ENCODE assay signal across 8 mouse cellular contexts in genomic region chr9:107963700-107964099, GRCm38 (mm10). TPM values are rescaled to one million over a fixed set of nuclear protein-coding genes. Genes with fewer than 3 reads are reported as not detected.
DNase-seq lines count a peak whose midpoint lies in the region; ATAC-seq and TF ChIP-seq lines count a peak whose summit lies in the region.

No protein-coding gene starts in this region.

- intact Hi-C loops in left cerebral cortex, adult 2 months (cut with DNase I) = loop anchor here (1.0 to 5.0 kb wide), 5 partner anchors 23 to 104 kb away; partner anchors contain the start of gene Amigo3
- intact Hi-C loops in left cerebral cortex, postnatal 25 days (cut with DNase I) = loop anchor here (1.0 to 5.0 kb wide), 4 partner anchors 23 to 104 kb away; partner anchors contain the start of gene Amigo3

- H3K4me1 ChIP-seq in forebrain, postnatal 0 days (ENCODE audit: insufficient read depth) = peaks cover 17% of the 10 kb centered on the region
- H3K4me1 ChIP-seq in hindbrain, embryonic 13.5 days (replicated peaks) = peaks cover 17% of the 10 kb centered on the region
- H3K4me1 ChIP-seq in spleen, adult 2 months (ENCODE audit: control insufficient read depth, insufficient read depth, insufficient read length) = no peaks in the 10 kb centered on the region

- no peak overlapping the region for H3K9ac ChIP-seq in forebrain, postnatal 0 days
- no peak overlapping the region for H3K9ac ChIP-seq in hindbrain, embryonic 13.5 days

- TF ChIP-seq POLR2A in spleen, adult 2 months (IDR thresholded peaks at IDR 0.05; ENCODE audit: low read depth, low read length) = no peak

- 0 out of 2 replicates have a peak, but pooled peaks have one; percentile 58 for ATAC-seq in cerebellum, adult (ENCODE audit: insufficient number of reproducible peaks, low FRiP score, low TSS enrichment)
- peak; percentile 42 for ATAC-seq in forebrain, postnatal 0 days
- ATAC-seq in hindbrain, embryonic 13.5 days (ENCODE audit: low FRiP score) = 0 out of 2 replicates have a peak, but pooled peaks have one; percentile 22
- peak; percentile 48; the same call in 1 of the 2 replicates for ATAC-seq in megakaryocyte-erythroid progenitor cell, adult 5-6 weeks (replicated peaks; ENCODE audit: low FRiP score, low TSS enrichment, poor library complexity, severe bottlenecking)

- 27% methylated on average over 5 of the region's 5 CpGs for WGBS in forebrain, postnatal 0 days
- 24% methylated on average over 5 of the region's 5 CpGs for WGBS in hindbrain, embryonic 13.5 days
- 18% methylated on average over 5 of the region's 5 CpGs for WGBS in spleen, adult 2 months

- no peaks in the 10 kb centered on the region for H3K9me3 ChIP-seq in forebrain, postnatal 0 days (ENCODE audit: low read length)
- H3K9me3 ChIP-seq in hindbrain, embryonic 13.5 days = no peaks in the 10 kb centered on the region

- H3K27ac ChIP-seq in left cerebral cortex, adult 2 months = no peak overlapping the region
- H3K27ac ChIP-seq in forebrain, postnatal 0 days (ENCODE audit: low read depth, low read length) = no peak overlapping the region
- H3K27ac ChIP-seq in hindbrain, embryonic 13.5 days = no peak overlapping the region
- H3K27ac ChIP-seq in spleen, adult 2 months (ENCODE audit: insufficient read depth, low read length) = no peak overlapping the region

- peak; percentile 68 to 74 for DNase-seq in left cerebral cortex, adult 2 months (ENCODE audit: extremely low spot score in 1 of 2, low spot score in 2 of 2)
- no peak for DNase-seq in left cerebral cortex, adult 11 months (ENCODE audit: low spot score)
- DNase-seq in forebrain, postnatal 0 days = peak; percentile 86
- peak; percentile 69 to 84 for DNase-seq in left cerebral cortex, postnatal 25 days (ENCODE audit: low spot score in 2 of 2)
- DNase-seq in spleen, adult 2 months (ENCODE audit: low read depth in 1 of 2, low spot score in 2 of 2) = peak; percentile 55 to 75

- no peak overlapping the region for H3K4me2 ChIP-seq in forebrain, postnatal 0 days (ENCODE audit: low read depth)
- H3K4me2 ChIP-seq in hindbrain, embryonic 13.5 days = no peak overlapping the region

- no peak overlapping the region for H3K4me3 ChIP-seq in left cerebral cortex, adult 2 months
- no peak overlapping the region for H3K4me3 ChIP-seq in forebrain, postnatal 0 days (ENCODE audit: low read depth, low read length)
- H3K4me3 ChIP-seq in hindbrain, embryonic 13.5 days = no peak overlapping the region
- no peak overlapping the region for H3K4me3 ChIP-seq in spleen, adult 2 months (ENCODE audit: extremely low read depth, insufficient read depth, insufficient read length)

- peaks cover 15% of the 10 kb centered on the region for H3K36me3 ChIP-seq in forebrain, postnatal 0 days (ENCODE audit: insufficient read depth)
- H3K36me3 ChIP-seq in hindbrain, embryonic 13.5 days = peaks cover 3% of the 10 kb centered on the region; the same call in 1 of the 2 replicates
- no peaks in the 10 kb centered on the region for H3K36me3 ChIP-seq in spleen, adult 2 months (ENCODE audit: control insufficient read depth, insufficient read depth, low read length)

- TF ChIP-seq CTCF in left cerebral cortex, adult 2 months (IDR thresholded peaks at IDR 0.05) = peak; percentile 99
- TF ChIP-seq CTCF in forebrain, postnatal 0 days (IDR thresholded peaks at IDR 0.05; ENCODE audit: low read depth) = peak; percentile 90
- TF ChIP-seq CTCF in spleen, adult 2 months (IDR thresholded peaks at IDR 0.05; ENCODE audit: extremely low read depth, insufficient read depth, insufficient read length, insufficient replicate concordance) = peak; percentile 98

- H3K27me3 ChIP-seq in forebrain, postnatal 0 days (ENCODE audit: insufficient read depth, low read length) = no peaks in the 10 kb centered on the region
- no peaks in the 10 kb centered on the region for H3K27me3 ChIP-seq in hindbrain, embryonic 13.5 days
- H3K27me3 ChIP-seq in spleen, adult 2 months (ENCODE audit: control insufficient read depth, insufficient read depth, low read length) = no peaks in the 10 kb centered on the region

RNA-seq across cellular contexts. Expression of gene Uba7, which starts 11.6 kb away (rescaled TPM):
- total RNA-seq in left cerebral cortex, adult 2 months (2021) = 1 to 10 TPM; 2.6 to 3.8 TPM
- total RNA-seq in forebrain, postnatal 0 days (2014; rRNA removed) = 3.5 and 4.0 TPM in 2 replicates
- polyA plus RNA-seq in forebrain, postnatal 0 days (2015; fragmentation: Nextera tagmentation; extraction: Ambion mirVana) = 4.5 and 4.8 TPM in 2 replicates
- polyA plus RNA-seq in hindbrain, embryonic 13.5 days (2015; fragmentation: Nextera tagmentation; extraction: Ambion mirVana) = 4.8 and 5.8 TPM in 2 replicates
- total RNA-seq in left cerebral cortex, postnatal 25 days (2021) = 1 to 10 TPM; 3.1 to 4.6 TPM
- 111 and 114 TPM in 2 replicates for total RNA-seq in megakaryocyte-erythroid progenitor cell, adult 5-6 weeks (2014; fragmentation: Nextera tagmentation)
- total RNA-seq in megakaryocyte-erythroid progenitor cell, adult 5-6 weeks (2017) = 17.7 and 30.3 TPM in 2 replicates
- 182 and 209 TPM in 2 replicates for polyA plus RNA-seq in spleen, adult 2 months (2012; rRNA removed)

RNA-seq across cellular contexts. Expression of gene Traip, which starts 13.8 kb away (rescaled TPM):
- total RNA-seq in left cerebral cortex, adult 2 months (2021) = 10 to 100 TPM in 1 of 2 experiments, 1 to 10 TPM in 1; 9.5 to 10.9 TPM
- total RNA-seq in forebrain, postnatal 0 days (2014; rRNA removed) = 11.0 and 15.7 TPM in 2 replicates
- polyA plus RNA-seq in forebrain, postnatal 0 days (2015; fragmentation: Nextera tagmentation; extraction: Ambion mirVana) = 11.2 TPM in 2 replicates
- 7.7 and 9.5 TPM in 2 replicates for polyA plus RNA-seq in hindbrain, embryonic 13.5 days (2015; fragmentation: Nextera tagmentation; extraction: Ambion mirVana)
- 10 to 100 TPM in 1 of 2 experiments, 1 to 10 TPM in 1; 9.5 to 14.9 TPM for total RNA-seq in left cerebral cortex, postnatal 25 days (2021)
- 22.4 and 31.0 TPM in 2 replicates for total RNA-seq in megakaryocyte-erythroid progenitor cell, adult 5-6 weeks (2014; fragmentation: Nextera tagmentation)
- total RNA-seq in megakaryocyte-erythroid progenitor cell, adult 5-6 weeks (2017) = 17.2 and 18.4 TPM in 2 replicates
- polyA plus RNA-seq in spleen, adult 2 months (2012; rRNA removed) = 3.1 and 4.1 TPM in 2 replicates

RNA-seq across cellular contexts. Expression of gene Gm20661, which starts 19.2 kb away (rescaled TPM):
- under 1 TPM; 0.28 to 0.66 TPM for total RNA-seq in left cerebral cortex, adult 2 months (2021)
- 0.46 TPM in 1 of 2 replicates, not detected in the other for total RNA-seq in forebrain, postnatal 0 days (2014; rRNA removed)
- 0.12 and 0.20 TPM in 2 replicates for polyA plus RNA-seq in forebrain, postnatal 0 days (2015; fragmentation: Nextera tagmentation; extraction: Ambion mirVana)
- 1.1 and 1.4 TPM in 2 replicates for polyA plus RNA-seq in hindbrain, embryonic 13.5 days (2015; fragmentation: Nextera tagmentation; extraction: Ambion mirVana)
- not detected for total RNA-seq in left cerebral cortex, postnatal 25 days (2021)
- total RNA-seq in megakaryocyte-erythroid progenitor cell, adult 5-6 weeks (2014; fragmentation: Nextera tagmentation) = not detected in 2 replicates
- 0.42 TPM in 1 of 2 replicates, not detected in the other for total RNA-seq in megakaryocyte-erythroid progenitor cell, adult 5-6 weeks (2017)
- 0.18 and 0.31 TPM in 2 replicates for polyA plus RNA-seq in spleen, adult 2 months (2012; rRNA removed)

RNA-seq across cellular contexts. Expression of gene Inka1, which starts 22.0 kb away (rescaled TPM):
- 1 to 10 TPM; 2.8 to 4.0 TPM for total RNA-seq in left cerebral cortex, adult 2 months (2021)
- 6.3 and 7.8 TPM in 2 replicates for total RNA-seq in forebrain, postnatal 0 days (2014; rRNA removed)
- 20.3 and 23.0 TPM in 2 replicates for polyA plus RNA-seq in forebrain, postnatal 0 days (2015; fragmentation: Nextera tagmentation; extraction: Ambion mirVana)
- polyA plus RNA-seq in hindbrain, embryonic 13.5 days (2015; fragmentation: Nextera tagmentation; extraction: Ambion mirVana) = 20.2 and 21.3 TPM in 2 replicates
- 1 to 10 TPM; 3.9 to 4.0 TPM for total RNA-seq in left cerebral cortex, postnatal 25 days (2021)
- 23.1 and 29.7 TPM in 2 replicates for total RNA-seq in megakaryocyte-erythroid progenitor cell, adult 5-6 weeks (2014; fragmentation: Nextera tagmentation)
- 28.6 and 47.3 TPM in 2 replicates for total RNA-seq in megakaryocyte-erythroid progenitor cell, adult 5-6 weeks (2017)
- polyA plus RNA-seq in spleen, adult 2 months (2012; rRNA removed) = 19.8 and 25.9 TPM in 2 replicates

RNA-seq across cellular contexts. Expression of gene Camkv, which starts 28.2 kb away (rescaled TPM):
- 100 to 1,000 TPM; 330 to 356 TPM for total RNA-seq in left cerebral cortex, adult 2 months (2021)
- total RNA-seq in forebrain, postnatal 0 days (2014; rRNA removed) = 228 and 329 TPM in 2 replicates
- 194 and 197 TPM in 2 replicates for polyA plus RNA-seq in forebrain, postnatal 0 days (2015; fragmentation: Nextera tagmentation; extraction: Ambion mirVana)
- polyA plus RNA-seq in hindbrain, embryonic 13.5 days (2015; fragmentation: Nextera tagmentation; extraction: Ambion mirVana) = 12.4 and 13.3 TPM in 2 replicates
- 100 to 1,000 TPM; 352 to 354 TPM for total RNA-seq in left cerebral cortex, postnatal 25 days (2021)
- 0.22 TPM in 1 of 2 replicates, not detected in the other for total RNA-seq in megakaryocyte-erythroid progenitor cell, adult 5-6 weeks (2014; fragmentation: Nextera tagmentation)
- not detected in 2 replicates for total RNA-seq in megakaryocyte-erythroid progenitor cell, adult 5-6 weeks (2017)
- 0.07 and 0.08 TPM in 2 replicates for polyA plus RNA-seq in spleen, adult 2 months (2012; rRNA removed)
